Mouse (Mus musculus): ENCODE measurements at regions not wholly inside any gene's neighbourhood (a gene's known extent, or its start where the extent isn't known, plus 50 kb on each side); places are given as distances from the start of the nearest gene placed in this dataset.

DNA sequence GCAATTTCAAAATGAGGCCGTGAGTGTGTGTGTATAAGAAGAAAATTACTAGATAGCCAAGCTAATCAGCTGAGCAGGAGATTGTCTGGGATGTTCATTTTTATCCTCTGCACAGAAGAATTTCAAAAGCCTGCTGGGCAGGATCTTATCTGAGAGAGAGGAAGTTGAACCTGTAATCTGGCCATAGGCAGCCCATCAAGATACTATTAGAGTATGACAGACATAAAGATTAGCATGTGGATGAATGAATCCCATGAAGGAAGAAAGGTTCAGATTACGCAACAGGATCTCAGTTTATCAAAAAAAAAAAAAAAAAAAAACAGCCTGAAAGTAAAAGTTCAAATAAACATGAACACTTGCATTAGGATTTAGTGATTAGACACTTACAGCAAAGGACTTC is 317.3 kb upstream of the C030005K15Rik start:
- DNase-seq: no peak

DNA sequence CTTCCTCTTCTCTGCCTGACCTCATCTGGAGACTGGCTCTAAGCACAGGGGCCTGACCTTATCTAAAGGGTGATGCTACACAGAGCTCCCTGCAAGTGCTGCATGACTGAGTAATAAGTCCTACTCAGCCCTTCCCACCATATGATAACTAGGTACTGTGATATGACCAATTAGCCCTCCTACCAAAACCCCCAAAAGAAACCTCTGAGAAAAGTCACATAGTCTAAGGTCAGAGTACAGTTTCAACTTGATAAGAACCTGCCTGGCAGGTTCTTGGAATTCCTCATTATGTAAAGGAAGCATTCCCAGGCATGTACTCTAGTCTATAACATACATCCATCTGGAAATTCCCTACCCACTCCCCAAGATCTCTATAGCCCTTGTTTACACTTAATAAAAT is 318.0 kb upstream of the C030005K15Rik start:
- DNase-seq: no peak

DNA sequence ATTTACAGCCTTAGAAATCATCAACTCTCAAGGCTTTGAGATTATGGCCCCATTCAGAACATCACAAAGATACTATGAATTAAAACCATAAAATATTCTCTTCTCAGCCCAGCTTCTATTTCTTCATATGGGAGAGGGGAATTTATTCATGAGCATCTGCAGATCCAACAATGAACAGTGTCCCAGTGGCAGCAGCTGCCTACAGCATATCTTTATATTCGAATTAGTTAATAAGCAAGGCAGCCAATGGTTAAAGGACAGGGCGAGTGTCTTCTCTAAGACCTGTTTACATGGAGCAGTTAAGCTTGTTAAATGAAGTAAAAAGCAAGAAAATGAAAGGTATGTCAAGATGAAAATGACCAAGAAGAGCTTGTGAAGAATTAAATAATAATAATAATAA is 346.9 kb upstream of the C030005K15Rik start:
- DNase-seq: no peak

DNA sequence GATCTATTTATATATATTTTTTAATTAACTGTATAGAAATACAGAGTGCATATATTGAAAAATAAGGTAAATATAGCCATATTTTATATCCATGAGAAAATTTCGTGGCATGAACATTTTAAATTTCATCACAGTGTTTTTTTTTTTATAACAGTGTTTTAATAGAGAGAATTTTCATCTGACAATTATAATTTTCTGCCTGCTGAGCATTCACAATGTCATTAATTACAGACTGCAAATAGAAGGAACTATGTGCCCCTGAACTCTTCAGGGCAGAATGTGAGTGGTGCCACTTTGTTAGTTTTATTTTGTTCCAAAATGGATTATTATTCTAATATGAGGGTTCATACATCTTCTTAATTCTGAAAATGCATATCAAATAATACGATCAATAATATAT is 358.3 kb upstream of the C030005K15Rik start:
- DNase-seq: no peak

DNA sequence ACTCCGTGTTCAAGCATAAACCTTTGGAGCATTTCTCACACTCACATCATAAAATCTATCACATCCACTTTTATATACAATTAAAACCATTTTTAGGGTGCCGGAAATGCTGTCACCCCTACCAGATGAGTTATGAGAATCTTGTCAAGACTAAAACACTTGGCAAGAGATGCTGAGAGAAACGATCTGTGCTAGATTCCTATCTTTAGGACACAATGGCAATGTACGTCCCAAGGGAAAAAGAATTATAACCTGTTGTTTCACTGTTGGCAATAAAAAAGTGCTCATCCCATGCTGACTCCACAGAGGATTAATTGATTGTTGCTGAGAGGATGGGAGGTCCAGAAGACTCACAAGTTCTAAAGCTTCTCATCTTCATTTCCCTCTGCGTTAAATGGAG is 389.7 kb upstream of the C030005K15Rik start:
- DNase-seq: no peak

GRCm38 (mm10) chr10:98125713-98126112 is 399.2 kb upstream of the C030005K15Rik start:
- no peak for DNase-seq

DNA sequence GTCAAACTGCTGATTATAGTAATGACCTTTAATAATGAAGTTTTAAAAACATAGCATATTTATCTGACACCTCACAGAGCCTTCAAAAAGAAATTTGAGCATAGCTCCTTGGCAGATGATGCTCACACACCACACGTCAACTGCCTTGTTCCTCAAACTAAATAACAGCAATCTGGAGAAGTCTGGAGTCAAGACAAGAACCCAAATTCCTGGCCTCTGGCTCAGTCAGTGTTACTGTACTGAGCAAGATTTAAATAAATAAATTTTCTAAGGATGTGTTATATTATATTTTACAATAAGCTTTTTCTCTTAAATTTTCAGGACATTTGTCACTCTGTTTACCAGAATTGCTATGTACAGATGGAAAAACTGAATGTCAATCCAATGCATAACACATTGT is 408.5 kb upstream of the C030005K15Rik start:
- DNase-seq: no peak

DNA sequence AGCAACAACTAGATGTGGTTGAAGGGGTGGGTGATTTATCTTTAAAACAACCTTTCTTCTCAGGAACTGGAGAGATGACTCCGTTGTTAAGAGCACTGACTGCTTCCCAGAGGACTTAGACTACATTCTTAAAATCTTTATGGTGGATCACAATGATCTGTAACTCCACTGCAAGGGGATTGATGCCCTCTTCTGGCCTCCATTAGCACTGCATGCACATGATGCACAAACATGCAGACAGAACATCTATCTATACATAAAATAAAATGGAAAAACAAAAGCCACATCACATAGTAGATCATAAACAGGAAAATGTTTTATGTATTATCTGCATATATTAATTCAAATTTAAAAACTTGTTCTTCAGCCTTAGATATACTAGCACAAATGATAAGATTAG is 419.2 kb upstream of the C030005K15Rik start:
- DNase-seq: no peak

GRCm38 (mm10) chr10:98146998-98147863 is 420.7 kb upstream of the C030005K15Rik start:
- DNase-seq: no peak

- DNase-seq: no peak
These were observed 429.4 kb upstream of the C030005K15Rik start for GRCm38 (mm10) chr10:98155982-98156381.

DNA sequence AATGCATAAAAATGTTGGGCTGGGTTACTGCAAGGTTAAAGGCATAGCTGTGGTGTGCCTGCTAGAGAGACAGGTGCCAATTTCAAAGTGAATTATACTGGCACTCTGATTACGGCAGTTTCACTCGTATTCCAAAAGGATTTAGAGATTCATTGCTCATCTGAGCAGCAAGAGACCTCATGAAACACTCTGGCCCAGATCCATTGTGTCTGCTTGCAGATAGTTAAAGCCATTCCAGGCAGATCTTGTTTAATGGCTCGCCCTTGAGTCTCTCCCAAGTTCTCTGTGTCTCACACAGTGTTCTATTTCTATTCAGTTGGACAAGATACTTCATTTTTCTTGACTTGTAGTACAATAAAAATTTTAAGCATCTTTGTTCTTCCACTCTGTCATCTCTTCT is 459.1 kb upstream of the C030005K15Rik start:
- DNase-seq: peak; percentile 5

DNA sequence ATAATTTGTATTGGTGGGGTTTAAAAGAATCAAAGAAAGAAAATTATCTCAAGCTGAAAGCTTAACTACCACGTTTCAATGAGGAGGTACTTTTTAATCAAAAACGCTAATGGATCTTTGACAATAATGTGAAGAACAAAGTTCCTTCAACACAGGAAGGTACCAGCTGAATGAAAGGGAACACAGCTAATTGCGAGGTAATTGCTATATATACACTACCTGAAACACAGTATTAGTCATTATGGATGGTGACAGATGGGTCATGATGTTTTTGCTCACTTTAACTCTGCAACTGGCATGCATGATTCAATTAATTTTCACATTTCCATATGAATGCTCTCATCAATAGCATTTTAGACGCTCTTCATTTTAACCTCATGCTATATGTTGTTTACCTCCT is 470.3 kb upstream of the C030005K15Rik start:
- DNase-seq: no peak

- DNase-seq: no peak
These were observed 483.7 kb upstream of the C030005K15Rik start for GRCm38 (mm10) chr10:98210246-98210645.

DNA sequence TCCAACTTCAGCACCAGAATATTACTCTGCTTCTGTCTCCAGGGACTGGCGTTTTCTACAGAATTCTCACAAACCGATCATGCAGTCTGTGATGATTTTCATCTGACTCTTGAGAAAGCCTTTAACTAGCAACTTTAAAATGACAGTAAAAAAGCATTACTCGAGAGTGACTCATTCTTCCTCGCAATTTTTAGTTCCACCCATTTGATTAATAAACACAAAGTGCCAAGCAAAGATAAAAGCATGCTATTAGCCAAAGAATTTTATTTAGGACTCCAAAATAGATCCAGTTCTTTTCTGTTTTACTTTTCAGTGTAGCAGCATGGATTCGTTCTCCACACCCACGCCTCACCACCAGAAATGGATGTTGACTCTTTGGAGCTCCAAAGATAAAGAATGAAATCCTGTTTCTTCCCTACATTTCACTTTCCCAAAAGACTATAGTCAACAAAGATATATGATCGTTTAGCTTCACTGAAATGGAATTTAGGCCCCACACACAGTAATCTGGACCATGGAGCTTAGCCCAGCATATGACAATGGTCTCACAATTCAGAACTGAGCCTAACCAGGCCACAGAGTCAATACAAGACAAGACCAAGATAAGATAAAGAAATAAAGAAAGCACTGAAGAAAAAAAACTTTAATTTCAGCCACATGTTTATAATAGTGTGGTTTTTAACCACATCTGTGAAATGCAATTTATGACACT is 486.5 kb upstream of the C030005K15Rik start:
- DNase-seq: no peak

DNA sequence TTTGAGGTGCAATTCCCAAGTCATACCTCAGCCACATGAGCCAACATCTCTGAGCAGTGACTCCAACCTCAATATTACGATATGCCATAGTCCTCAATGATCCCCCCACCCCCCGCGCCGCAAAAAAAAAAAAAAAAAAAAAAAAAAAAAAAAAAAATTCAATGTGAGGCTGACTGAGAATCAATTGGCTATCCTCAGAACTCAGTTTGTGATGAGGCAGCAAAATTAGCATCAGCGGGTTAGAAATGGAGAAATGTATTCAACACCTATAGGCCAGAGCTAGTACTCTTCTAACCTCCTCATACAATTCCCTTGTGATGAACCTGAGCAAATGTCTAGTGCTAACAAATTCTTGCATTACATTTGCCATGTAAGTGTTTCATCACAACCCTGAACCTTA is 504.5 kb upstream of the C030005K15Rik start:
- DNase-seq: no peak

- DNase-seq: no peak
These were observed 505.2 kb upstream of the C030005K15Rik start for GRCm38 (mm10) chr10:98231705-98232235.

DNA sequence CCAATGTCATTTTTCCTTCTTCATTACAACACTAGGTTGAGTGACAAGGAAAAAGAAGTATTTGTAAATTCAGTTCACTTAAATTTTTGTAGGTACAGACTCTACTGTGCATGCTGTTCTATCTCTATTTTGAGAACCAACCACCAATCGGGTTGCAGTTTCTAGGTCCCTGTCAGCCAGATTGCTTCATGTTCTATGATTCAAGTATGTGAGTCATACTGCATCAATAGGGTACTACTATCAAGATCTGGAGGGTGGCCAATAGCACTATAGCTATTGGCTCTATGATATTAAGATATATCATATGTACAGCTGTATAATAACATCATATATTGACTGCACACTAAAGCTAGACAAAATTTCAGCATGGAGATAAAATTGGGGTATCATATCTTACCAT is 521.8 kb upstream of the C030005K15Rik start:
- no peak for DNase-seq

- no peak for DNase-seq
These were observed 531.6 kb upstream of the C030005K15Rik start for GRCm38 (mm10) chr10:98257980-98258707.

DNA sequence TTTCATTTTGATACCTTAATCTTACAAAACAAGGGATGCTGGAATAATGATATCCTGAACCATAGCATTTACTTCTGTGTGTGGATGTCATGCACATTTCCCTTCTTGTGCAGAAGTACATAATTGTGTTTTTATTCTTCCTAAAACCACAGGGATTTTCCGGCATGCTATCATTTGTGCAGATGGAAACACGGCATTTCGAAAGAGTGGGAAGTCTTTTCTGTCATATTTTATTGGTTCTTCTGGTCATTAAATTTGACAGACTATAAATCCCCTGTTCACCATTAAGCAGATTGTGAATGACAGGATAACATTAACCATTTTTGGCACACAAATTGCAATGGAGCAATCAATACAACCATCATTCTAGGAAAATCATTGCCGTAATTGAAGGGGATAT is 532.7 kb upstream of the C030005K15Rik start:
- no peak for DNase-seq

GRCm38 (mm10) chr10:98268511-98268910 is 542.0 kb upstream of the C030005K15Rik start:
- no peak for DNase-seq

GRCm38 (mm10) chr10:98291617-98292016 is 565.1 kb upstream of the C030005K15Rik start:
- DNase-seq: no peak

- no peak for DNase-seq
These were observed 565.6 kb upstream of the C030005K15Rik start for GRCm38 (mm10) chr10:98292140-98292539.

GRCm38 (mm10) chr10:98305667-98306066 is 579.1 kb upstream of the C030005K15Rik start:
- no peak for DNase-seq
